ENCODE assay signal across 21 mouse cellular contexts in genomic region chr1:171865467-171865866, GRCm38 (mm10). TPM values are rescaled to one million over a fixed set of nuclear protein-coding genes. Genes with fewer than 3 reads are reported as not detected.
"Had no signal": no experiment of that assay in that cellular context is flagged by ENCODE, and none has a peak within 500 bp of the region (broad histone marks: within the 10 kb centered on the region; RNA-seq: fewer than 3 reads in every experiment).

No protein-coding gene starts in this region.

- H3K27ac ChIP-seq: midbrain, embryonic 10.5 days; midbrain, embryonic 12.5 days; neural tube, embryonic 13.5 days; neural tube, embryonic 15.5 days had no signal

- H3K9me3 ChIP-seq: midbrain, embryonic 10.5 days; midbrain, embryonic 12.5 days; neural tube, embryonic 13.5 days; neural tube, embryonic 15.5 days had no signal

- H3K4me3 ChIP-seq: midbrain, embryonic 10.5 days; midbrain, embryonic 12.5 days; myocyte; neural tube, embryonic 13.5 days; neural tube, embryonic 15.5 days had no signal

- DNase-seq: lung, embryonic 14.5 days; lung, postnatal 10 days; lung, postnatal 4 days; midbrain, embryonic 14.5 days; retina, postnatal 1 day; right cerebral cortex, adult 18-20 months; right cerebral cortex, postnatal 25 days; right cerebral cortex, postnatal 4 days; spleen, adult 18-20 months; thymus, adult 18-20 months; thymus, postnatal 4 days had no signal

- H3K27me3 ChIP-seq: midbrain, embryonic 12.5 days; neural tube, embryonic 13.5 days; neural tube, embryonic 15.5 days had no signal

- ATAC-seq: midbrain, embryonic 16.5 days had no signal

- H3K9ac ChIP-seq: lung, embryonic 14.5 days; midbrain, embryonic 12.5 days; neural tube, embryonic 13.5 days; neural tube, embryonic 15.5 days had no signal

- H3K4me2 ChIP-seq: lung, embryonic 14.5 days; midbrain, embryonic 12.5 days; neural tube, embryonic 13.5 days; neural tube, embryonic 15.5 days had no signal

- H3K4me1 ChIP-seq: midbrain, embryonic 10.5 days; midbrain, embryonic 12.5 days; neural tube, embryonic 13.5 days; neural tube, embryonic 15.5 days had no signal

- H3K36me3 ChIP-seq: midbrain, embryonic 10.5 days; midbrain, embryonic 12.5 days; neural tube, embryonic 13.5 days; neural tube, embryonic 15.5 days had no signal

RNA-seq across cellular contexts. Expression of gene Cd84, which starts 26.0 kb away (rescaled TPM):
- polyA plus RNA-seq: myocyte had no signal

RNA-seq across cellular contexts. Expression of gene Gm10521, which starts 30.0 kb away (rescaled TPM):
- polyA plus RNA-seq: lung, embryonic 14.5 days; lung, embryonic 16.5 days; midbrain, embryonic 10.5 days; midbrain, embryonic 14.5 days; midbrain, embryonic 16.5 days; myocyte; neural tube, embryonic 11.5 days; neural tube, embryonic 13.5 days; neural tube, embryonic 15.5 days; stomach, embryonic 14.5 days; stomach, embryonic 16.5 days had no signal

RNA-seq across cellular contexts. Expression of gene Slamf6, which starts 51.8 kb away (rescaled TPM):
- polyA plus RNA-seq: midbrain, embryonic 10.5 days; midbrain, embryonic 12.5 days; midbrain, embryonic 14.5 days; midbrain, embryonic 16.5 days; myocyte; stomach, embryonic 14.5 days had no signal
